Comparison of ENCODE assay signal across 10 mouse cellular contexts in genomic region chr12:74516527-74516926, GRCm38 (mm10).
DNase-seq lines count a peak whose midpoint lies in the region; ATAC-seq and TF ChIP-seq lines count a peak whose summit lies in the region.
"Had no signal": no experiment of that assay in that cellular context is flagged by ENCODE, and none has a peak within 500 bp of the region (broad histone marks: within the 10 kb centered on the region; RNA-seq: fewer than 3 reads in every experiment).

No protein-coding gene starts in this region.

- H3K9ac ChIP-seq in heart, adult 2 months (ENCODE audit: low read depth, low read length), result no peak overlapping the region
- H3K9ac ChIP-seq: embryonic facial prominence, embryonic 12.5 days; liver, embryonic 14.5 days had no signal

- no peak overlapping the region for H3K4me3 ChIP-seq in heart, adult 2 months
- H3K4me3 ChIP-seq: embryonic facial prominence, embryonic 12.5 days had no signal

- no peak for TF ChIP-seq CTCF in heart, adult 2 months (IDR thresholded peaks at IDR 0.05)

- intact Hi-C loops in left cerebral cortex, postnatal 36 days (cut with DNase I), result no loop called here
- intact Hi-C loops in heart, adult 2 months (cut with DNase I), result no loop called here

- peak; percentile 46 to 59 for DNase-seq in cerebellum, postnatal 10 days
- DNase-seq in ovary, postnatal 14 days (ENCODE audit: low spot score), result peak; percentile 8
- DNase-seq in ovary, postnatal 10 days (ENCODE audit: low spot score), result no peak
- DNase-seq in left cerebral cortex, postnatal 36 days (ENCODE audit: low spot score in 2 of 2), result peak; percentile 25 to 31
- DNase-seq in B cell, adult 2 months, result no peak
- DNase-seq in cerebellum, adult 11 months, result no peak
- DNase-seq in heart, adult 2 months, result no peak

- H3K27ac ChIP-seq in heart, adult 2 months, result no peak overlapping the region
- H3K27ac ChIP-seq: embryonic facial prominence, embryonic 12.5 days; liver, embryonic 14.5 days had no signal

- H3K4me1 ChIP-seq in heart, adult 2 months (ENCODE audit: control insufficient read depth, insufficient read depth, low read length), result no peaks in the 10 kb centered on the region
- H3K4me1 ChIP-seq: embryonic facial prominence, embryonic 12.5 days had no signal

- no peaks in the 10 kb centered on the region for H3K36me3 ChIP-seq in heart, adult 2 months (ENCODE audit: control insufficient read depth, insufficient read depth, low read length)
- H3K36me3 ChIP-seq: embryonic facial prominence, embryonic 12.5 days had no signal

- no peak for ATAC-seq in cerebellum, adult (ENCODE audit: insufficient number of reproducible peaks, low FRiP score, low TSS enrichment)

- H3K27me3 ChIP-seq in heart, adult 2 months (ENCODE audit: control insufficient read depth, insufficient read depth, low read length), result no peaks in the 10 kb centered on the region
- H3K27me3 ChIP-seq: embryonic facial prominence, embryonic 12.5 days had no signal

- no peaks in the 10 kb centered on the region for H3K79me2 ChIP-seq in heart, adult 2 months (replicated peaks; ENCODE audit: control insufficient read depth, insufficient read depth, low read length)

- 49% methylated on average over 3 of the region's 3 CpGs for WGBS in heart, adult 2 months

- no peak for TF ChIP-seq POLR2A in heart, adult 2 months (IDR thresholded peaks at IDR 0.05; ENCODE audit: insufficient read depth, low read depth, low read length)

- TF ChIP-seq EP300 in heart, adult 2 months (IDR thresholded peaks at IDR 0.05; ENCODE audit: insufficient read depth, low read depth, low read length), result no peak

Comparison
In these comparisons a context has a peak if more than half of its experiments do, and no peak if none do; other contexts are left out.
1. DNase-seq: peak in cerebellum, postnatal 10 days (2 of 2), ovary, postnatal 14 days (single experiment) and left cerebral cortex, postnatal 36 days (2 of 2); none in ovary, postnatal 10 days (single experiment), B cell, adult 2 months (0 of 2), cerebellum, adult 11 months (single experiment) and heart, adult 2 months (0 of 2).